9 mouse cellular contexts compared by ENCODE assay signal in genomic region chr3:127628311-127629184, GRCm38 (mm10). TPM values are rescaled to one million over a fixed set of nuclear protein-coding genes. Genes with fewer than 3 reads are reported as not detected.
DNase-seq lines count a peak whose midpoint lies in the region; ATAC-seq lines count a peak whose summit lies in the region.
"Had no signal": no experiment of that assay in that cellular context is flagged by ENCODE, and none has a peak within 500 bp of the region (broad histone marks: within the 10 kb centered on the region; RNA-seq: fewer than 3 reads in every experiment).

No protein-coding gene starts in this region.

- H3K27me3 ChIP-seq in heart, embryonic 12.5 days (replicated peaks), result peaks cover 85% of the 10 kb centered on the region
- H3K27me3 ChIP-seq in embryonic facial prominence, embryonic 10.5 days (replicated peaks; ENCODE audit: low read depth, poor library complexity, severe bottlenecking), result peaks cover 100% of the 10 kb centered on the region
- peaks cover 82% of the 10 kb centered on the region for H3K27me3 ChIP-seq in limb, embryonic 11.5 days (ENCODE audit: control insufficient read depth, insufficient read depth, low read length)

- no peak overlapping the region for H3K9ac ChIP-seq in heart, embryonic 12.5 days
- H3K9ac ChIP-seq in limb, embryonic 11.5 days (ENCODE audit: low read length), result no peak overlapping the region
- H3K9ac ChIP-seq: hindbrain, embryonic 15.5 days had no signal

- no peaks in the 10 kb centered on the region for H3K9me3 ChIP-seq in heart, embryonic 12.5 days (replicated peaks)
- no peaks in the 10 kb centered on the region for H3K9me3 ChIP-seq in embryonic facial prominence, embryonic 10.5 days
- H3K9me3 ChIP-seq in limb, embryonic 11.5 days (ENCODE audit: control insufficient read depth, low read length), result no peaks in the 10 kb centered on the region
- H3K9me3 ChIP-seq: hindbrain, embryonic 15.5 days had no signal

- H3K4me2 ChIP-seq in heart, embryonic 12.5 days, result peak overlapping the region; percentile 31
- no peak overlapping the region for H3K4me2 ChIP-seq in limb, embryonic 11.5 days (ENCODE audit: low read depth, severe bottlenecking)
- H3K4me2 ChIP-seq: hindbrain, embryonic 15.5 days had no signal

- no peak for ATAC-seq in heart, embryonic 12.5 days (ENCODE audit: insufficient number of reproducible peaks, low FRiP score)
- no peak for ATAC-seq in limb, embryonic 11.5 days (ENCODE audit: insufficient number of reproducible peaks, low FRiP score, low TSS enrichment, low read depth)

- no peak overlapping the region for H3K27ac ChIP-seq in heart, embryonic 12.5 days (ENCODE audit: poor library complexity, severe bottlenecking)
- no peak overlapping the region for H3K27ac ChIP-seq in embryonic facial prominence, embryonic 10.5 days (replicated peaks)
- H3K27ac ChIP-seq in limb, embryonic 11.5 days (replicated peaks; ENCODE audit: low read depth, low read length), result no peak overlapping the region
- H3K27ac ChIP-seq: hindbrain, embryonic 15.5 days had no signal

- intact Hi-C loops in heart, postnatal 10 days (cut with DNase I), result loop anchor here (5.0 kb wide), 1 partner anchor 209 kb away; the partner anchor contains the start of gene Ap1ar

- DNase-seq in heart, postnatal 10 days, result no peak
- peak; percentile 35 to 41 for DNase-seq in B cell, adult 2 months
- peak; percentile 42 for DNase-seq in embryonic facial prominence, embryonic 10.5 days (ENCODE audit: low spot score)
- DNase-seq in limb, embryonic 11.5 days (ENCODE audit: low spot score), result peak; percentile 68
- DNase-seq in cerebellum, adult 9-10 months, result no peak
- DNase-seq in lung, postnatal 36 days, result no peak
- no peak for DNase-seq in adrenal gland, postnatal 10 days

- H3K4me3 ChIP-seq in heart, embryonic 12.5 days, result peak overlapping the region; percentile 10
- H3K4me3 ChIP-seq in embryonic facial prominence, embryonic 10.5 days, result peak overlapping the region; percentile 25
- no peak overlapping the region for H3K4me3 ChIP-seq in limb, embryonic 11.5 days (ENCODE audit: low read depth, low read length)
- H3K4me3 ChIP-seq: hindbrain, embryonic 15.5 days had no signal

- WGBS in heart, embryonic 12.5 days, result 2% methylated on average over 37 of the region's 37 CpGs
- 1% methylated on average over 37 of the region's 37 CpGs for WGBS in embryonic facial prominence, embryonic 10.5 days
- WGBS in limb, embryonic 11.5 days, result under 1% methylated on average over 37 of the region's 37 CpGs

- peaks cover 37% of the 10 kb centered on the region for H3K4me1 ChIP-seq in heart, embryonic 12.5 days (replicated peaks)
- peaks cover 36% of the 10 kb centered on the region for H3K4me1 ChIP-seq in embryonic facial prominence, embryonic 10.5 days
- H3K4me1 ChIP-seq in limb, embryonic 11.5 days (ENCODE audit: control insufficient read depth, insufficient read depth, low read length), result peaks cover 6% of the 10 kb centered on the region; the same call in 1 of the 2 replicates

- no peaks in the 10 kb centered on the region for H3K36me3 ChIP-seq in heart, embryonic 12.5 days
- no peaks in the 10 kb centered on the region for H3K36me3 ChIP-seq in embryonic facial prominence, embryonic 10.5 days (replicated peaks)
- no peaks in the 10 kb centered on the region for H3K36me3 ChIP-seq in limb, embryonic 11.5 days (ENCODE audit: control insufficient read depth, insufficient read depth, low read length)
- H3K36me3 ChIP-seq: hindbrain, embryonic 15.5 days had no signal

RNA-seq across cellular contexts. Expression of gene Neurog2, which starts 4.4 kb away (rescaled TPM):
- polyA plus RNA-seq in heart, embryonic 12.5 days (2016; fragmentation: Nextera tagmentation; extraction: Ambion mirVana), result 0.24 TPM in 1 of 2 replicates, not detected in the other
- not detected for total RNA-seq in heart, postnatal 10 days (2021)
- 3.2 and 7.0 TPM in 2 replicates for polyA plus RNA-seq in embryonic facial prominence, embryonic 10.5 days (2016; fragmentation: Nextera tagmentation; extraction: Ambion mirVana)
- not detected in 2 replicates for polyA plus RNA-seq in limb, embryonic 11.5 days (2014; fragmentation: Nextera tagmentation; extraction: Ambion mirVana)
- not detected for total RNA-seq in adrenal gland, postnatal 10 days (2021)

Comparison
In these comparisons a context has a peak if more than half of its experiments do, and no peak if none do; other contexts are left out.
1. DNase-seq: peak in B cell, adult 2 months (2 of 2), embryonic facial prominence, embryonic 10.5 days (single experiment) and limb, embryonic 11.5 days (single experiment); none in heart, postnatal 10 days (0 of 2), cerebellum, adult 9-10 months (single experiment), lung, postnatal 36 days (single experiment) and adrenal gland, postnatal 10 days (single experiment).